Mouse (Mus musculus) cortical plate, adult 2 months (tissue): ENCODE results near the gene 6430571L13Rik.

Experiments used
- CTCF ChIP-seq: fragments of 200-500 bp; IDR thresholded peaks from 2 replicates; pipeline ENCODE4 v1.5.1; 2011; ENCODE audit warnings: mild to moderate bottlenecking, control low read depth, low read length; ENCODE audit not compliant: insufficient read depth; ENCODE audit errors: extremely low read depth
- POLR2A ChIP-seq: fragments of 200-500 bp; IDR thresholded peaks from 2 replicates; pipeline ENCODE4 v1.6.1; 2011; ENCODE audit warnings: mild to moderate bottlenecking, low read length, control low read depth; ENCODE audit not compliant: insufficient read depth; ENCODE audit errors: extremely low read depth

GRCm38 (mm10) chr9:107396397-107396796 lies 56.0 kb downstream of the 6430571L13Rik start:
- TF ChIP-seq CTCF (no peak), POLR2A (no peak)
